Mouse (Mus musculus): Measurements from ENCODE around the gene Osgin1. TPM values are rescaled to one million over a fixed set of nuclear protein-coding genes. Genes with fewer than 3 reads are reported as not detected.
A peak's percentile ranks its signal among the peaks of the same experiment; 100 is the strongest.

Gene Osgin1
- total and polyA plus RNA-seq, 2 experiments: 9.6 to 649 TPM

- peaks cover 28% of the 10 kb centered on the region for H3K4me1 ChIP-seq (ENCODE audit: control insufficient read depth, insufficient read depth, low read length)
- WGBS: 31% methylated on average over 2 of the region's 2 CpGs
- TF ChIP-seq POLR2A (IDR thresholded peaks at IDR 0.05; ENCODE audit: extremely low read depth, insufficient read depth, low read length): no peak
- TF ChIP-seq CTCF (IDR thresholded peaks at IDR 0.05; ENCODE audit: low read depth, low read length): 0 out of 2 replicates have a peak, but pooled peaks have one; percentile 11
- DNase-seq (ENCODE audit: extremely low read depth, low read depth, low spot score): no peak
- no peaks in the 10 kb centered on the region for H3K27me3 ChIP-seq (ENCODE audit: control insufficient read depth, insufficient read depth, low read length)
- H3K27ac ChIP-seq (replicated peaks; ENCODE audit: insufficient read depth, low read depth, low read length): peak overlapping the region; percentile 93
- peak overlapping the region; percentile 95 for H3K9ac ChIP-seq (ENCODE audit: low read depth, low read length)
- H3K4me3 ChIP-seq (ENCODE audit: insufficient read depth, low read depth, low read length): peak overlapping the region; percentile 89
- peaks cover 12% of the 10 kb centered on the region for H3K79me2 ChIP-seq (ENCODE audit: control insufficient read depth, insufficient read depth, low read length)
- H3K36me3 ChIP-seq (ENCODE audit: control insufficient read depth, insufficient read depth, low read length): peaks cover 40% of the 10 kb centered on the region
Observed at GRCm38 (mm10) chr8:119439424-119439823, 5.5 kb downstream of the Osgin1 start.

- Histone ChIP-seq H3K27ac (replicated peaks; ENCODE audit: insufficient read depth, low read depth, low read length) (peak overlapping the region; percentile 80), H3K4me3 (ENCODE audit: insufficient read depth, low read depth, low read length) (peak overlapping the region; percentile 36), H3K36me3 (ENCODE audit: control insufficient read depth, insufficient read depth, low read length) (peaks cover 44% of the 10 kb centered on the region), H3K79me2 (ENCODE audit: control insufficient read depth, insufficient read depth, low read length) (peaks cover 12% of the 10 kb centered on the region), H3K27me3 (ENCODE audit: control insufficient read depth, insufficient read depth, low read length) (no peaks in the 10 kb centered on the region), H3K4me1 (ENCODE audit: control insufficient read depth, insufficient read depth, low read length) (peaks cover 25% of the 10 kb centered on the region), H3K9ac (ENCODE audit: low read depth, low read length) (peak overlapping the region; percentile 55)
- DNase-seq (ENCODE audit: extremely low read depth, low read depth, low spot score): peak; percentile 53
- 22% methylated on average over 7 of the region's 7 CpGs for WGBS
- TF ChIP-seq CTCF (IDR thresholded peaks at IDR 0.05; ENCODE audit: low read depth, low read length) (0 out of 2 replicates have a peak, but pooled peaks have one; percentile 10), POLR2A (IDR thresholded peaks at IDR 0.05; ENCODE audit: extremely low read depth, insufficient read depth, low read length) (no peak)
Observed at GRCm38 (mm10) chr8:119439893-119440249, 5.9 kb downstream of the Osgin1 start.

- peak; percentile 76 for TF ChIP-seq CTCF (IDR thresholded peaks at IDR 0.05; ENCODE audit: low read depth, low read length)
- 0 out of 2 replicates have a peak, but pooled peaks have one; percentile 18 for TF ChIP-seq POLR2A (IDR thresholded peaks at IDR 0.05; ENCODE audit: extremely low read depth, insufficient read depth, low read length)
- WGBS: 6% methylated on average over 16 of the region's 16 CpGs
- Histone ChIP-seq H3K4me1 (ENCODE audit: control insufficient read depth, insufficient read depth, low read length) (peaks cover 20% of the 10 kb centered on the region), H3K27ac (replicated peaks; ENCODE audit: insufficient read depth, low read depth, low read length) (peak overlapping the region; percentile 80), H3K79me2 (ENCODE audit: control insufficient read depth, insufficient read depth, low read length) (peaks cover 12% of the 10 kb centered on the region), H3K36me3 (ENCODE audit: control insufficient read depth, insufficient read depth, low read length) (peaks cover 47% of the 10 kb centered on the region), H3K9ac (ENCODE audit: low read depth, low read length) (peak overlapping the region; percentile 55), H3K27me3 (ENCODE audit: control insufficient read depth, insufficient read depth, low read length) (no peaks in the 10 kb centered on the region), H3K4me3 (ENCODE audit: insufficient read depth, low read depth, low read length) (peak overlapping the region; percentile 36)
- DNase-seq (ENCODE audit: extremely low read depth, low read depth, low spot score): peak; percentile 95
Observed at GRCm38 (mm10) chr8:119440250-119440951, 6.5 kb downstream of the Osgin1 start.

DNA sequence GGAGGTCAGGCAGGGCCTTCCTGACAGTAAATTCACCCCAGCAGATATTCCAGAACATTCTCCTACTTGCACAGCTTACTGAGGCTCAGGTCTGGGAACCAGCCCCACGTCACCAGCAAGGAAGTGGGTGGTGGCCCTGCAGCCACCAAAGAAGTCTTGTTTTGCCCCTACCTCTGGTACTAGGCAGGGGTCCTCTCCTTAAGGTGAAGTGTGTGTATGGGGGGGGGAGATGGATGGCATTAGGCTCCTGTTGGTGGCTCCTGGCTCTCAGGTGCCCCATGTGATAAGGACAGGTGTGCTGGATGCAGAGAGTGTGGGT lies 7.0 kb downstream of the Osgin1 start:
- Histone ChIP-seq H3K36me3 (ENCODE audit: control insufficient read depth, insufficient read depth, low read length) (peaks cover 47% of the 10 kb centered on the region), H3K4me3 (ENCODE audit: insufficient read depth, low read depth, low read length) (no peak overlapping the region), H3K4me1 (ENCODE audit: control insufficient read depth, insufficient read depth, low read length) (peaks cover 17% of the 10 kb centered on the region), H3K79me2 (ENCODE audit: control insufficient read depth, insufficient read depth, low read length) (peaks cover 12% of the 10 kb centered on the region), H3K27ac (replicated peaks; ENCODE audit: insufficient read depth, low read depth, low read length) (peak overlapping the region; percentile 80), H3K9ac (ENCODE audit: low read depth, low read length) (peak overlapping the region; percentile 35), H3K27me3 (ENCODE audit: control insufficient read depth, insufficient read depth, low read length) (no peaks in the 10 kb centered on the region)
- WGBS: 13% methylated on average over 1 of the region's 1 CpGs
- no peak for DNase-seq (ENCODE audit: extremely low read depth, low read depth, low spot score)
- TF ChIP-seq POLR2A (IDR thresholded peaks at IDR 0.05; ENCODE audit: extremely low read depth, insufficient read depth, low read length) (no peak), CTCF (IDR thresholded peaks at IDR 0.05; ENCODE audit: low read depth, low read length) (no peak)

GRCm38 (mm10) chr8:119442013-119442412 lies 8.1 kb downstream of the Osgin1 start:
- TF ChIP-seq CTCF (IDR thresholded peaks at IDR 0.05; ENCODE audit: low read depth, low read length): no peak
- TF ChIP-seq POLR2A (IDR thresholded peaks at IDR 0.05; ENCODE audit: extremely low read depth, insufficient read depth, low read length): no peak
- DNase-seq (ENCODE audit: extremely low read depth, low read depth, low spot score): peak; percentile 24
- WGBS: 22% methylated on average over 5 of the region's 5 CpGs
- Histone ChIP-seq H3K9ac (ENCODE audit: low read depth, low read length) (peak overlapping the region; percentile 10; the same call in 1 of the 2 replicates), H3K4me3 (ENCODE audit: insufficient read depth, low read depth, low read length) (no peak overlapping the region), H3K4me1 (ENCODE audit: control insufficient read depth, insufficient read depth, low read length) (peaks cover 12% of the 10 kb centered on the region), H3K79me2 (ENCODE audit: control insufficient read depth, insufficient read depth, low read length) (peaks cover 12% of the 10 kb centered on the region), H3K27me3 (ENCODE audit: control insufficient read depth, insufficient read depth, low read length) (no peaks in the 10 kb centered on the region), H3K27ac (replicated peaks; ENCODE audit: insufficient read depth, low read depth, low read length) (no peak overlapping the region; the same call in 1 of the 2 replicates), H3K36me3 (ENCODE audit: control insufficient read depth, insufficient read depth, low read length) (peaks cover 47% of the 10 kb centered on the region)

DNA sequence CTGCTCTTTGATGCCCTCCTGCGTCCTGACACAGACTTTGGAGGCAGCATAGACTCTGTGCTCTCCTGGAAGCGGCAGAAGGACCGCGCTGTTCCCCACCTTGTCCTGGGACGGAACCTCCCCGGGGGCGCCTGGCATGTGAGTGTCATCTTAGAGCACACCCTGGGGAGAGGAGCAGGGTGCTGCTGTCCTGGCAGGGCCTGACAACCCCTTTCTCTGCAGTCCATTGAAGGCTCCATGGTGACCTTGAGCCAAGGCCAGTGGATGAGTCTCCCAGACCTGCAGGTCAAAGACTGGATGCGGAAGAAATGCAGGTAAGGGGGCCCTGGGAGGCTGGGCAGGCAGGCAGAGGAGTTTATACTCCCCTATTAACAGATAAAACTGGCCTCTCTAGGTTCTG lies 9.0 kb downstream of the Osgin1 start:
- WGBS: 70% methylated on average over 8 of the region's 8 CpGs
- TF ChIP-seq POLR2A (IDR thresholded peaks at IDR 0.05; ENCODE audit: extremely low read depth, insufficient read depth, low read length) (no peak), CTCF (IDR thresholded peaks at IDR 0.05; ENCODE audit: low read depth, low read length) (peak; percentile 18; the same call in 1 of the 2 replicates)

More for the DNA sequence above, 9.0 kb downstream of the Osgin1 start:
- Histone ChIP-seq H3K27ac (replicated peaks; ENCODE audit: insufficient read depth, low read depth, low read length) (no peak overlapping the region), H3K27me3 (ENCODE audit: control insufficient read depth, insufficient read depth, low read length) (no peaks in the 10 kb centered on the region), H3K4me3 (ENCODE audit: insufficient read depth, low read depth, low read length) (no peak overlapping the region), H3K36me3 (ENCODE audit: control insufficient read depth, insufficient read depth, low read length) (peaks cover 47% of the 10 kb centered on the region), H3K79me2 (ENCODE audit: control insufficient read depth, insufficient read depth, low read length) (peaks cover 4% of the 10 kb centered on the region; the same call in 1 of the 2 replicates), H3K9ac (ENCODE audit: low read depth, low read length) (no peak overlapping the region; the same call in 1 of the 2 replicates), H3K4me1 (ENCODE audit: control insufficient read depth, insufficient read depth, low read length) (peaks cover 12% of the 10 kb centered on the region)
- peak; percentile 24 for DNase-seq (ENCODE audit: extremely low read depth, low read depth, low spot score)
